Mouse (Mus musculus) testis, adult 2 months (tissue): ENCODE data around the gene 1700001P01Rik.

Experiments
- CTCF ChIP-seq: fragments of 200-500 bp; IDR thresholded peaks from 2 replicates; pipeline ENCODE4 v1.5.1; 2012; ENCODE audit warnings: low read depth, mild to moderate bottlenecking, inconsistent platforms, low read length, moderate library complexity; ENCODE audit not compliant: control insufficient read depth, insufficient read depth, insufficient replicate concordance
- POLR2A ChIP-seq: fragments of 200-500 bp; IDR thresholded peaks from 2 replicates; pipeline ENCODE4 v1.6.1; 2012; ENCODE audit warnings: low read depth, mild to moderate bottlenecking, inconsistent platforms, low read length, moderate library complexity; ENCODE audit not compliant: control insufficient read depth

DNA sequence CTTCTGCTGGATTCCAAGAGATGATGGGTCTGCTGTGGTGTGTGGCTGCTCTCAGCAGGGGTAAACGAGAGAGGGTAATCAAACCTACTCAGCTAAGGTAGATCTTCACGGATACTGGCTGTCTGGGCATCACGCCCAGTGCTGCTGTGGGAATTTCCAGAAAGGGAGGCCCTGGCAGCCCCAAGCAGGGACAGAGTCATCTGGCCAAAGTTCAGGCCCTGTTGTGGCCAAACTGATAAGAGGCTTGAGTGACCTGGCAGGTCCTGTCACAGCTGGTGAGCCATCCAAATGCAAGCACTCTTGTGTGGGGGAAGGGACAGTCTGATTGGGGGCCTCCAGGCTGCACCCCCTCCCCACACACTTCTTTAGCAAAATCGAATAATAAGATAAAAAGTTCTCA is 45.1 kb upstream of the 1700001P01Rik start:
- no peak for TF ChIP-seq POLR2A
- TF ChIP-seq CTCF = no peak
